Mouse (Mus musculus) kidney, postnatal 0 days (tissue): Measurements from ENCODE around the gene Atp6v1a. TPM values are rescaled to one million over a fixed set of nuclear protein-coding genes. Genes with fewer than 3 reads are reported as not detected.

ENCODE experiments used
- ATAC-seq: fragments of 200-750 bp; cut with Nextera tagmentation; replicated peaks from 2 replicates; pipeline ENCODE4 v1.8.0; 2017; ENCODE audit warnings: low read depth, moderate number of reproducible peaks, moderate TSS enrichment, moderate library complexity; ENCODE audit not compliant: low FRiP score
- DNase-seq: peaks from one replicate; pipeline ENCODE4 v3.0.0-alpha.2; 2016; ENCODE audit warnings: low spot score
- H3K27ac ChIP-seq: fragments of 300-500 bp; sonication (generic); 2 replicates; pipeline ENCODE4 v1.5.1; 2014; ENCODE audit warnings: mild to moderate bottlenecking
- H3K27me3 ChIP-seq: fragments of 300-500 bp; sonication (generic); 2 replicates; pipeline ENCODE4 v1.6.1; 2014; ENCODE audit warnings: low read length, mixed read lengths; ENCODE audit not compliant: insufficient read depth
- H3K36me3 ChIP-seq: fragments of 300-500 bp; sonication (generic); 2 replicates; pipeline ENCODE4 v1.6.1; 2014; ENCODE audit warnings: low read length, mixed read lengths; ENCODE audit not compliant: insufficient read depth
- H3K4me1 ChIP-seq: fragments of 300-500 bp; sonication (generic); replicated peaks from 2 replicates; pipeline ENCODE4 v1.6.1; 2014; ENCODE audit warnings: antibody characterized with exemption, low read length, mixed read lengths; ENCODE audit not compliant: insufficient read depth
- H3K4me2 ChIP-seq: fragments of 300-500 bp; sonication (generic); 2 replicates; pipeline ENCODE4 v1.6.1; 2014; ENCODE audit warnings: mild to moderate bottlenecking, low read length, moderate library complexity, mixed read lengths
- H3K4me3 ChIP-seq: fragments of 300-500 bp; sonication (generic); replicated peaks from 2 replicates; pipeline ENCODE4 v1.5.1; 2014; ENCODE audit warnings: low read depth, low read length
- H3K9ac ChIP-seq: fragments of 300-500 bp; sonication (generic); 2 replicates; pipeline ENCODE4 v1.6.1; 2014; ENCODE audit warnings: low read depth, low read length
- H3K9me3 ChIP-seq: fragments of 300-500 bp; sonication (generic); replicated peaks from 2 replicates; pipeline ENCODE4 v1.6.1; 2016; ENCODE audit warnings: low read length, inconsistent platforms, mixed read lengths
- CTCF ChIP-seq: IDR thresholded peaks from 2 replicates; pipeline ENCODE4 v1.5.1; 2016; ENCODE audit warnings: antibody characterized with exemption, low read depth, mild to moderate bottlenecking, moderate library complexity
- WGBS: fragments of 180-500 bp; shearing (Covaris S2); extraction: QIAGEN DNeasy Blood & Tissue Kit; methylation state at CpG from one replicate; pipeline ENCODE4 v1.1.7; 2014; 5-methylcytosine and 5-hydroxymethylcytosine counted together
- polyA plus RNA-seq: library from polyadenylated mRNA; unstranded; fragments of >200 nt; fragmentation: Nextera tagmentation; extraction: Ambion mirVana; gene quantifications from 2 replicates; pipeline ENCODE4 v1.2.1, GENCODE M21; 2015

Gene Atp6v1a
- polyA plus RNA-seq, 1 experiment from 2014 or later: 131 TPM

GRCm38 (mm10) chr16:44140186-44140787, 782 bp upstream of the Atp6v1a start:
- DNase-seq: peak; percentile 94
- H3K4me3 ChIP-seq: peak overlapping the region; percentile 95
- H3K4me1 ChIP-seq: 0 out of 2 replicates have a peak, but pooled peaks cover 6% of the 10 kb centered on the region
- peak overlapping the region; percentile 98 for H3K27ac ChIP-seq
- H3K9ac ChIP-seq: peak overlapping the region; percentile 88
- ATAC-seq: peak; percentile 57
- H3K36me3 ChIP-seq: no peaks in the 10 kb centered on the region
- TF ChIP-seq CTCF: peak; percentile 66
- no peaks in the 10 kb centered on the region for H3K9me3 ChIP-seq
- under 1% methylated on average over 38 of the region's 44 CpGs for WGBS
- peak overlapping the region; percentile 90 for H3K4me2 ChIP-seq
- H3K27me3 ChIP-seq: no peaks in the 10 kb centered on the region

- ATAC-seq (peak; percentile 82), DNase-seq (peak; percentile 98)
- Histone ChIP-seq H3K9me3 (no peaks in the 10 kb centered on the region), H3K4me1 (0 out of 2 replicates have a peak, but pooled peaks cover 6% of the 10 kb centered on the region), H3K9ac (peak overlapping the region; percentile 88), H3K27me3 (no peaks in the 10 kb centered on the region), H3K27ac (peak overlapping the region; percentile 98), H3K4me3 (peak overlapping the region; percentile 95), H3K36me3 (no peaks in the 10 kb centered on the region), H3K4me2 (peak overlapping the region; percentile 90)
- WGBS: under 1% methylated on average over 25 of the region's 25 CpGs
- no peak for TF ChIP-seq CTCF
Measured at GRCm38 (mm10) chr16:44138979-44139535, 448 bp downstream of the Atp6v1a start.

- DNase-seq (peak; percentile 22), ATAC-seq (no peak)
- Histone ChIP-seq H3K9ac (peak overlapping the region; percentile 88), H3K27ac (peak overlapping the region; percentile 98), H3K4me1 (0 out of 2 replicates have a peak, but pooled peaks cover 6% of the 10 kb centered on the region), H3K27me3 (no peaks in the 10 kb centered on the region), H3K36me3 (no peaks in the 10 kb centered on the region), H3K4me2 (peak overlapping the region; percentile 90), H3K4me3 (peak overlapping the region; percentile 95), H3K9me3 (no peaks in the 10 kb centered on the region)
- under 1% methylated on average over 24 of the region's 24 CpGs for WGBS
- TF ChIP-seq CTCF: no peak
Measured at GRCm38 (mm10) chr16:44138377-44138978, 1.0 kb downstream of the Atp6v1a start.

- DNase-seq (peak; percentile 9), ATAC-seq (no peak)
- Histone ChIP-seq H3K4me1 (0 out of 2 replicates have a peak, but pooled peaks cover 6% of the 10 kb centered on the region), H3K27ac (peak overlapping the region; percentile 71), H3K9me3 (no peaks in the 10 kb centered on the region), H3K4me3 (0 out of 2 replicates have a peak overlapping the region, but pooled peaks have one; percentile 11), H3K4me2 (peak overlapping the region; percentile 90), H3K36me3 (no peaks in the 10 kb centered on the region), H3K9ac (no peak overlapping the region), H3K27me3 (no peaks in the 10 kb centered on the region)
- 77% methylated on average over 6 of the region's 6 CpGs for WGBS
- TF ChIP-seq CTCF: no peak
Measured at GRCm38 (mm10) chr16:44136511-44137021, 2.9 kb downstream of the Atp6v1a start.

- no peaks in the 10 kb centered on the region for H3K36me3 ChIP-seq
- H3K4me1 ChIP-seq: 0 out of 2 replicates have a peak, but pooled peaks cover 6% of the 10 kb centered on the region
- H3K9ac ChIP-seq: no peak overlapping the region
- H3K4me3 ChIP-seq: no peak overlapping the region
- no peak for DNase-seq
- no peak overlapping the region for H3K27ac ChIP-seq
- no peak overlapping the region for H3K4me2 ChIP-seq
- H3K27me3 ChIP-seq: no peaks in the 10 kb centered on the region
- no peak for TF ChIP-seq CTCF
- ATAC-seq: no peak
- no peaks in the 10 kb centered on the region for H3K9me3 ChIP-seq
- 85% methylated on average over 3 of the region's 3 CpGs for WGBS
Measured at GRCm38 (mm10) chr16:44133187-44133586, 6.3 kb downstream of the Atp6v1a start.

GRCm38 (mm10) chr16:44132300-44132699, 7.2 kb downstream of the Atp6v1a start:
- H3K4me1 ChIP-seq: no peaks in the 10 kb centered on the region
- WGBS: 76% methylated on average over 4 of the region's 4 CpGs
- no peaks in the 10 kb centered on the region for H3K27me3 ChIP-seq
- TF ChIP-seq CTCF: no peak
- H3K4me3 ChIP-seq: no peak overlapping the region
- no peaks in the 10 kb centered on the region for H3K9me3 ChIP-seq
- no peak overlapping the region for H3K9ac ChIP-seq
- no peaks in the 10 kb centered on the region for H3K36me3 ChIP-seq
- no peak overlapping the region for H3K4me2 ChIP-seq
- H3K27ac ChIP-seq: no peak overlapping the region
- DNase-seq (no peak), ATAC-seq (no peak)
